Mouse (Mus musculus): Measurements from ENCODE around the gene Fam173a. TPM values are rescaled to one million over a fixed set of nuclear protein-coding genes. Genes with fewer than 3 reads are reported as not detected.
A peak's percentile ranks its signal among the peaks of the same experiment; 100 is the strongest.

The Fam173a gene
- polyA plus RNA-seq, 1 experiment from 2014 or later: 103 TPM

GRCm38 (mm10) chr17:25830200-25830753 lies 37.6 kb upstream of the Fam173a start:
- Histone ChIP-seq H3K27ac (ENCODE audit: low read depth, low read length) (no peak overlapping the region), H3K9ac (ENCODE audit: low read depth, low read length) (no peak overlapping the region), H3K9me3 (ENCODE audit: control insufficient read depth, low read length) (no peaks in the 10 kb centered on the region), H3K36me3 (ENCODE audit: control insufficient read depth, insufficient read depth, low read length) (peaks cover 21% of the 10 kb centered on the region), H3K27me3 (replicated peaks; ENCODE audit: control insufficient read depth, insufficient read depth, low read length) (no peaks in the 10 kb centered on the region), H3K4me1 (ENCODE audit: control insufficient read depth, insufficient read depth, low read depth, low read length) (peaks cover 63% of the 10 kb centered on the region), H3K4me2 (ENCODE audit: low read length) (peak overlapping the region; percentile 69), H3K4me3 (ENCODE audit: low read length) (peak overlapping the region; percentile 63)
- WGBS: 80% methylated on average over 4 of the region's 4 CpGs
- ATAC-seq: no peak

GRCm38 (mm10) chr17:25829558-25830017 lies 36.9 kb upstream of the Fam173a start:
- Histone ChIP-seq H3K4me3 (ENCODE audit: low read length) (peak overlapping the region; percentile 63), H3K9me3 (ENCODE audit: control insufficient read depth, low read length) (no peaks in the 10 kb centered on the region), H3K9ac (ENCODE audit: low read depth, low read length) (peak overlapping the region; percentile 81), H3K36me3 (ENCODE audit: control insufficient read depth, insufficient read depth, low read length) (peaks cover 21% of the 10 kb centered on the region), H3K27me3 (replicated peaks; ENCODE audit: control insufficient read depth, insufficient read depth, low read length) (no peaks in the 10 kb centered on the region), H3K4me1 (ENCODE audit: control insufficient read depth, insufficient read depth, low read depth, low read length) (peaks cover 63% of the 10 kb centered on the region), H3K4me2 (ENCODE audit: low read length) (peak overlapping the region; percentile 69), H3K27ac (ENCODE audit: low read depth, low read length) (peak overlapping the region; percentile 92)
- WGBS: 47% methylated on average over 8 of the region's 8 CpGs
- no peak for ATAC-seq

- Histone ChIP-seq H3K9ac (ENCODE audit: low read depth, low read length) (peak within 1 kb of the TSS; percentile 81), H3K9me3 (ENCODE audit: control insufficient read depth, low read length) (no peaks in the 10 kb centered on the region), H3K4me1 (ENCODE audit: control insufficient read depth, insufficient read depth, low read depth, low read length) (peaks cover 63% of the 10 kb centered on the region), H3K27me3 (replicated peaks; ENCODE audit: control insufficient read depth, insufficient read depth, low read length) (no peaks in the 10 kb centered on the region), H3K36me3 (ENCODE audit: control insufficient read depth, insufficient read depth, low read length) (peaks cover 21% of the 10 kb centered on the region), H3K4me3 (ENCODE audit: low read length) (peak within 1 kb of the TSS; percentile 63), H3K4me2 (ENCODE audit: low read length) (peak within 1 kb of the TSS; percentile 69), H3K27ac (ENCODE audit: low read depth, low read length) (peak within 1 kb of the TSS; percentile 92)
- ATAC-seq: peak; percentile 62
- 1% methylated on average over 32 of the region's 32 CpGs for whole genome bisulfite sequencing
Measured at GRCm38 (mm10) chr17:25828712-25829557, 36.2 kb upstream of the Fam173a start, which contains the start of gene Jmjd8. Gene Jmjd8, plus strand, starts transcription at chr17:25828867.

GRCm38 (mm10) chr17:25828223-25828594 lies 35.5 kb upstream of the Fam173a start:
- peaks cover 21% of the 10 kb centered on the region for H3K36me3 ChIP-seq (ENCODE audit: control insufficient read depth, insufficient read depth, low read length)
- no peak for ATAC-seq
- H3K4me2 ChIP-seq (ENCODE audit: low read length): peak overlapping the region; percentile 69
- H3K9ac ChIP-seq (ENCODE audit: low read depth, low read length): peak overlapping the region; percentile 81
- WGBS: 83% methylated on average over 8 of the region's 8 CpGs
- peak overlapping the region; percentile 92 for H3K27ac ChIP-seq (ENCODE audit: low read depth, low read length)
- peaks cover 62% of the 10 kb centered on the region for H3K4me1 ChIP-seq (ENCODE audit: control insufficient read depth, insufficient read depth, low read depth, low read length)
- H3K9me3 ChIP-seq (ENCODE audit: control insufficient read depth, low read length): no peaks in the 10 kb centered on the region
- peak overlapping the region; percentile 63 for H3K4me3 ChIP-seq (ENCODE audit: low read length)
- H3K27me3 ChIP-seq (replicated peaks; ENCODE audit: control insufficient read depth, insufficient read depth, low read length): no peaks in the 10 kb centered on the region

GRCm38 (mm10) chr17:25827546-25828222 lies 35.0 kb upstream of the Fam173a start:
- Histone ChIP-seq H3K27ac (ENCODE audit: low read depth, low read length) (no peak overlapping the region; the same call in 1 of the 2 replicates), H3K9me3 (ENCODE audit: control insufficient read depth, low read length) (no peaks in the 10 kb centered on the region), H3K9ac (ENCODE audit: low read depth, low read length) (no peak overlapping the region), H3K4me2 (ENCODE audit: low read length) (no peak overlapping the region), H3K4me1 (ENCODE audit: control insufficient read depth, insufficient read depth, low read depth, low read length) (peaks cover 64% of the 10 kb centered on the region), H3K27me3 (replicated peaks; ENCODE audit: control insufficient read depth, insufficient read depth, low read length) (no peaks in the 10 kb centered on the region), H3K36me3 (ENCODE audit: control insufficient read depth, insufficient read depth, low read length) (peaks cover 21% of the 10 kb centered on the region), H3K4me3 (ENCODE audit: low read length) (no peak overlapping the region)
- WGBS: 91% methylated on average over 22 of the region's 22 CpGs
- ATAC-seq: no peak

GRCm38 (mm10) chr17:25827011-25827410 lies 34.3 kb upstream of the Fam173a start:
- H3K4me3 ChIP-seq (ENCODE audit: low read length): no peak overlapping the region
- no peak for ATAC-seq
- peaks cover 62% of the 10 kb centered on the region for H3K4me1 ChIP-seq (ENCODE audit: control insufficient read depth, insufficient read depth, low read depth, low read length)
- H3K27ac ChIP-seq (ENCODE audit: low read depth, low read length): no peak overlapping the region
- H3K9ac ChIP-seq (ENCODE audit: low read depth, low read length): no peak overlapping the region
- H3K27me3 ChIP-seq (replicated peaks; ENCODE audit: control insufficient read depth, insufficient read depth, low read length): no peaks in the 10 kb centered on the region
- peaks cover 21% of the 10 kb centered on the region for H3K36me3 ChIP-seq (ENCODE audit: control insufficient read depth, insufficient read depth, low read length)
- WGBS: 94% methylated on average over 13 of the region's 13 CpGs
- H3K9me3 ChIP-seq (ENCODE audit: control insufficient read depth, low read length): no peaks in the 10 kb centered on the region
- H3K4me2 ChIP-seq (ENCODE audit: low read length): no peak overlapping the region

- no peak overlapping the region for H3K9ac ChIP-seq (ENCODE audit: low read depth, low read length)
- H3K4me1 ChIP-seq (ENCODE audit: control insufficient read depth, insufficient read depth, low read depth, low read length): peaks cover 53% of the 10 kb centered on the region
- peaks cover 17% of the 10 kb centered on the region for H3K36me3 ChIP-seq (ENCODE audit: control insufficient read depth, insufficient read depth, low read length)
- 97% methylated on average over 27 of the region's 27 CpGs for WGBS
- H3K27ac ChIP-seq (ENCODE audit: low read depth, low read length): no peak overlapping the region
- no peaks in the 10 kb centered on the region for H3K27me3 ChIP-seq (replicated peaks; ENCODE audit: control insufficient read depth, insufficient read depth, low read length)
- no peak overlapping the region for H3K4me2 ChIP-seq (ENCODE audit: low read length)
- H3K4me3 ChIP-seq (ENCODE audit: low read length): no peak overlapping the region
- H3K9me3 ChIP-seq (ENCODE audit: control insufficient read depth, low read length): no peaks in the 10 kb centered on the region
- no peak for ATAC-seq
Measured at GRCm38 (mm10) chr17:25825984-25826570, 33.4 kb upstream of the Fam173a start.

- 88% methylated on average over 6 of the region's 6 CpGs for WGBS
- Histone ChIP-seq H3K36me3 (ENCODE audit: control insufficient read depth, insufficient read depth, low read length) (peaks cover 10% of the 10 kb centered on the region), H3K9ac (ENCODE audit: low read depth, low read length) (no peak overlapping the region), H3K4me2 (ENCODE audit: low read length) (no peak overlapping the region), H3K27me3 (replicated peaks; ENCODE audit: control insufficient read depth, insufficient read depth, low read length) (no peaks in the 10 kb centered on the region), H3K4me1 (ENCODE audit: control insufficient read depth, insufficient read depth, low read depth, low read length) (peaks cover 45% of the 10 kb centered on the region), H3K27ac (ENCODE audit: low read depth, low read length) (no peak overlapping the region), H3K4me3 (ENCODE audit: low read length) (no peak overlapping the region), H3K9me3 (ENCODE audit: control insufficient read depth, low read length) (no peaks in the 10 kb centered on the region)
- no peak for ATAC-seq
Measured at GRCm38 (mm10) chr17:25825311-25825710, 32.6 kb upstream of the Fam173a start.

All from hindbrain, embryonic 16.5 days (tissue).